Mouse (Mus musculus): Measurements from ENCODE around the gene Zcchc18.
A peak's percentile ranks its signal among the peaks of the same experiment; 100 is the strongest.
"Not testable (repeated sequence)": the region's sequence is repeated elsewhere in the genome, so short reads cannot be mapped to it uniquely, and the experiment has no call there.

The Zcchc18 gene

GRCm38 (mm10) chrX:136992978-136993547, at the start of gene Zcchc18:
TSS of gene Zcchc18 (plus strand) at chrX:136993155.
- no peak for DNase-seq (ENCODE audit: low read depth)

- DNase-seq (ENCODE audit: low read depth): not testable (repeated sequence)
Observed at GRCm38 (mm10) chrX:136957583-136958279, 35.2 kb upstream of the Zcchc18 start.

GRCm38 (mm10) chrX:136958300-136958699, 34.7 kb upstream of the Zcchc18 start:
- DNase-seq (ENCODE audit: low read depth): not testable (repeated sequence)

- no peak for DNase-seq (ENCODE audit: low read depth)
Observed at GRCm38 (mm10) chrX:136959688-136960087, 33.3 kb upstream of the Zcchc18 start.

GRCm38 (mm10) chrX:136975397-136975796, 17.6 kb upstream of the Zcchc18 start, which contains the start of gene Tmsb15b2:
TSS of gene Tmsb15b2 (minus strand) at chrX:136975497.
- DNase-seq (ENCODE audit: low read depth): not testable (repeated sequence)

- peak; percentile 17 for DNase-seq (ENCODE audit: low read depth)
Observed at GRCm38 (mm10) chrX:136976424-136977084, 16.4 kb upstream of the Zcchc18 start, which contains the start of the genes Tmsb15l and Tmsb15b1. TSS of gene Tmsb15l (minus strand) at chrX:136976869. TSS of gene Tmsb15b1 (minus strand) at chrX:136976874.

GRCm38 (mm10) chrX:136978616-136979015, 14.3 kb upstream of the Zcchc18 start:
- no peak for DNase-seq (ENCODE audit: low read depth)

GRCm38 (mm10) chrX:136986039-136986438, 6.9 kb upstream of the Zcchc18 start:
- no peak for DNase-seq (ENCODE audit: low read depth)

- no peak for DNase-seq (ENCODE audit: low read depth)
Observed at GRCm38 (mm10) chrX:136991274-136991673, 1.7 kb upstream of the Zcchc18 start.

GRCm38 (mm10) chrX:136992191-136992965, 577 bp upstream of the Zcchc18 start:
- DNase-seq (ENCODE audit: low read depth): no peak

GRCm38 (mm10) chrX:136993641-136994040, 686 bp downstream of the Zcchc18 start:
- DNase-seq (ENCODE audit: low read depth): no peak

- DNase-seq (ENCODE audit: low read depth): no peak
Observed at GRCm38 (mm10) chrX:136996256-136996655, 3.3 kb downstream of the Zcchc18 start.

- peak; percentile 40 for DNase-seq (ENCODE audit: low read depth)
Observed at GRCm38 (mm10) chrX:137015099-137015709, 22.2 kb downstream of the Zcchc18 start.

GRCm38 (mm10) chrX:137017668-137018067, 24.7 kb downstream of the Zcchc18 start:
- no peak for DNase-seq (ENCODE audit: low read depth)

GRCm38 (mm10) chrX:137019310-137019709, 26.4 kb downstream of the Zcchc18 start:
- DNase-seq (ENCODE audit: low read depth): peak; percentile 56

GRCm38 (mm10) chrX:137030916-137031315, 38.0 kb downstream of the Zcchc18 start:
- no peak for DNase-seq (ENCODE audit: low read depth)

GRCm38 (mm10) chrX:137031726-137032125, 38.8 kb downstream of the Zcchc18 start:
- no peak for DNase-seq (ENCODE audit: low read depth)

GRCm38 (mm10) chrX:137034322-137034721, 41.4 kb downstream of the Zcchc18 start:
- no peak for DNase-seq (ENCODE audit: low read depth)

- no peak for DNase-seq (ENCODE audit: low read depth)
Observed at GRCm38 (mm10) chrX:137037470-137037999, 44.6 kb downstream of the Zcchc18 start.

- DNase-seq (ENCODE audit: low read depth): peak; percentile 56
Observed at GRCm38 (mm10) chrX:137038000-137038483, 45.1 kb downstream of the Zcchc18 start, which contains the start of gene Slc25a53. TSS of gene Slc25a53 (minus strand) at chrX:137038302.

- DNase-seq (ENCODE audit: low read depth): no peak
Observed at GRCm38 (mm10) chrX:137038502-137038901, 45.5 kb downstream of the Zcchc18 start.
